Mouse (Mus musculus) olfactory bulb, adult 2 months (tissue): Measurements from ENCODE around the gene Psmd13. TPM values are rescaled to one million over a fixed set of nuclear protein-coding genes. Genes with fewer than 3 reads are reported as not detected.

Experiments used
- H3K27ac ChIP-seq: fragments of 200-500 bp; 2 replicates; pipeline ENCODE4 v1.5.1; 2012; ENCODE audit warnings: low read depth, low read length; ENCODE audit not compliant: insufficient read depth
- H3K4me1 ChIP-seq: fragments of 200-500 bp; 2 replicates; pipeline ENCODE4 v1.6.1; 2012; ENCODE audit warnings: low read length; ENCODE audit not compliant: control insufficient read depth, insufficient read depth
- H3K4me3 ChIP-seq: fragments of 200-500 bp; 2 replicates; pipeline ENCODE4 v1.5.1; 2012; ENCODE audit warnings: mild to moderate bottlenecking, low read depth, low read length, moderate library complexity; ENCODE audit not compliant: insufficient read depth
- CTCF ChIP-seq: fragments of 200-500 bp; IDR thresholded peaks from 2 replicates; pipeline ENCODE4 v1.5.1; 2012; ENCODE audit warnings: low read depth, mild to moderate bottlenecking, low read length, moderate library complexity; ENCODE audit not compliant: insufficient read depth
- POLR2A ChIP-seq: fragments of 200-500 bp; IDR thresholded peaks from 2 replicates; pipeline ENCODE4 v1.6.1; 2012; ENCODE audit warnings: mild to moderate bottlenecking, low read depth, low read length, moderate library complexity; ENCODE audit not compliant: insufficient read depth
- WGBS: fragments of 180-500 bp; shearing (Covaris S2); methylation state at CpG from one replicate; pipeline ENCODE4 v1.1.7; 2018; 5-methylcytosine and 5-hydroxymethylcytosine counted together
- polyA plus RNA-seq: library from polyadenylated mRNA; stranded (reverse); fragments of >200 nt; gene quantifications from 2 replicates; pipeline ENCODE4 v1.2.4, GENCODE M21; 2012; ENCODE audit warnings: low replicate concordance; ENCODE audit not compliant: missing spikeins, insufficient read depth, insufficient read length

The Psmd13 gene
- polyA plus RNA-seq, 1 experiment = not detected

GRCm38 (mm10) chr7:140899121-140899520 is 17.4 kb downstream of the Psmd13 start:
- Histone ChIP-seq H3K4me1 (peaks cover 2% of the 10 kb centered on the region; the same call in 1 of the 2 replicates), H3K27ac (no peak overlapping the region), H3K4me3 (no peak overlapping the region)
- WGBS = 71% methylated on average over 3 of the region's 3 CpGs
- no peak for TF ChIP-seq POLR2A
- no peak for TF ChIP-seq CTCF

- WGBS = 61% methylated on average over 10 of the region's 10 CpGs
- Histone ChIP-seq H3K4me3 (no peak within 1 kb of the TSS), H3K4me1 (peaks cover 2% of the 10 kb centered on the region; the same call in 1 of the 2 replicates), H3K27ac (no peak within 1 kb of the TSS)
- TF ChIP-seq POLR2A = no peak
These were observed 18.5 kb downstream of the Psmd13 start, which contains the start of gene Cox8b for GRCm38 (mm10) chr7:140900220-140900619. Cox8b (minus strand) TSS chr7:140900446.

GRCm38 (mm10) chr7:140902036-140902875 is 20.5 kb downstream of the Psmd13 start:
- peaks cover 2% of the 10 kb centered on the region; the same call in 1 of the 2 replicates for H3K4me1 ChIP-seq
- H3K27ac ChIP-seq = no peak overlapping the region
- H3K4me3 ChIP-seq = no peak overlapping the region
- WGBS = 73% methylated on average over 15 of the region's 15 CpGs
- TF ChIP-seq CTCF (no peak), POLR2A (no peak)

- 22% methylated on average over 13 of the region's 13 CpGs for WGBS
- no peak for TF ChIP-seq POLR2A
- TF ChIP-seq CTCF = peak; percentile 91
- Histone ChIP-seq H3K27ac (no peak overlapping the region), H3K4me1 (peaks cover 2% of the 10 kb centered on the region; the same call in 1 of the 2 replicates), H3K4me3 (no peak overlapping the region)
These were observed 21.4 kb downstream of the Psmd13 start for GRCm38 (mm10) chr7:140903212-140903611.

GRCm38 (mm10) chr7:140905642-140906081 is 23.9 kb downstream of the Psmd13 start:
- peaks cover 6% of the 10 kb centered on the region for H3K4me1 ChIP-seq
- H3K27ac ChIP-seq = no peak overlapping the region
- TF ChIP-seq CTCF (no peak), POLR2A (no peak)
- 75% methylated on average over 2 of the region's 2 CpGs for WGBS
- H3K4me3 ChIP-seq = no peak overlapping the region

- Histone ChIP-seq H3K27ac (no peak overlapping the region), H3K4me1 (peaks cover 6% of the 10 kb centered on the region), H3K4me3 (no peak overlapping the region)
- TF ChIP-seq POLR2A (no peak), CTCF (no peak)
- whole genome bisulfite sequencing = 83% methylated on average over 13 of the region's 13 CpGs
These were observed 25.4 kb downstream of the Psmd13 start for GRCm38 (mm10) chr7:140907131-140907530.

- H3K4me1 ChIP-seq = peaks cover 10% of the 10 kb centered on the region
- no peak overlapping the region for H3K27ac ChIP-seq
- no peak for TF ChIP-seq CTCF
- TF ChIP-seq POLR2A = no peak
- no peak overlapping the region for H3K4me3 ChIP-seq
- WGBS = 88% methylated on average over 7 of the region's 7 CpGs
These were observed 25.9 kb downstream of the Psmd13 start for GRCm38 (mm10) chr7:140907697-140908096.

GRCm38 (mm10) chr7:140908181-140908580 is 26.4 kb downstream of the Psmd13 start:
- no peak overlapping the region for H3K4me3 ChIP-seq
- peaks cover 10% of the 10 kb centered on the region for H3K4me1 ChIP-seq
- TF ChIP-seq POLR2A (no peak), CTCF (no peak)
- 55% methylated on average over 7 of the region's 7 CpGs for WGBS
- H3K27ac ChIP-seq = no peak overlapping the region

GRCm38 (mm10) chr7:140908634-140909107 is 26.9 kb downstream of the Psmd13 start:
- peak; percentile 76 for TF ChIP-seq CTCF
- no peak for TF ChIP-seq POLR2A
- WGBS = 1% methylated on average over 19 of the region's 19 CpGs
- Histone ChIP-seq H3K27ac (no peak overlapping the region), H3K4me3 (peak overlapping the region; percentile 48), H3K4me1 (peaks cover 8% of the 10 kb centered on the region)

GRCm38 (mm10) chr7:140912293-140912692 is 30.5 kb downstream of the Psmd13 start:
- peaks cover 8% of the 10 kb centered on the region for H3K4me1 ChIP-seq
- H3K27ac ChIP-seq = no peak overlapping the region
- H3K4me3 ChIP-seq = no peak overlapping the region
- TF ChIP-seq CTCF (no peak), POLR2A (no peak)
- WGBS = 41% methylated on average over 3 of the region's 3 CpGs
